Mouse (Mus musculus) olfactory bulb, adult 2 months (tissue): ENCODE data around the gene Megf11.

Experiments
- CTCF ChIP-seq: fragments of 200-500 bp; IDR thresholded peaks from 2 replicates; pipeline ENCODE4 v1.5.1; 2012; ENCODE audit warnings: low read depth, mild to moderate bottlenecking, low read length, moderate library complexity; ENCODE audit not compliant: insufficient read depth
- POLR2A ChIP-seq: fragments of 200-500 bp; IDR thresholded peaks from 2 replicates; pipeline ENCODE4 v1.6.1; 2012; ENCODE audit warnings: mild to moderate bottlenecking, low read depth, low read length, moderate library complexity; ENCODE audit not compliant: insufficient read depth

DNA sequence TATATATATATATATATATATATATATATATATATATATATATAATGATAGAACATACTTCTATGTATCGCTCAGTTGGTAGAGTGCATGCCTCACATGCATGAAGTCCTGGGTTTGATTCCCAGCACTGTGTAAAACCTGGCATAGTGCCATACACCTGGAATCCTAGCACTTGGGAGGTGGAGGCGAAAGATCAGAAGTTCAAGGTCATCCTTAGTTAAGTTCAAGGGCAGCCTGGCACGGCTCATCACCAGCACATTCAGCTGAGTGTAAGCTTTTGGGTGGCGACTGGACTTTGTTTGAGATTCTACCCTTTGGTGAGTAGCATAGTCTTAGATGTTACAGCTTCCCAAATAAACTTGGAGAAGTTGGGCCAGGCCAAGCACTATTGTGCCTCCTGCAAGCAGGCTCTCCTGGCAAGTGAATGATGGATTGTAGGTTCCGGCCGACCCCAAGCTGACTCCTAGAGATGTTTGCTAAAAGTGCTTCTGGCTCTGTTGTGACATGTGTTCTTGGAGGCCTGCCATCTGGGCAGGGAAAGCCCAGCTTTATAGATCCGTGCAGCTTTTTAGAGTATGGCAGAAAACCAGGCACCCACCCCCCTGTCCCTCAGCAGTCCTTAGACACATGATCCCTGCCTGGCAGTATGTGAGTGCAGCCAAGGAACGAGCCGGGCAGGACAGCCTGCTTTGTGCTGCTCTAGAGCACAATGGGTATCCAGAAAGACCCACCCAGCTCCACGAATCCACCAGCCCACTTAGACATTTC is 2.2 kb upstream of the Megf11 start:
- TF ChIP-seq CTCF (no peak), POLR2A (no peak)
